Mouse (Mus musculus) activated CD4-positive, CD25-positive, alpha-beta regulatory T cell, adult 9 weeks (primary cell): ENCODE results near the gene Crebrf. TPM values are rescaled to one million over a fixed set of nuclear protein-coding genes. Genes with fewer than 3 reads are reported as not detected.

Experiments used
- polyA plus RNA-seq: library from polyadenylated mRNA; unstranded; fragments of 100-300 nt; shearing (Covaris generic); gene quantifications from one replicate; pipeline ENCODE4 v1.2.1, GENCODE M21; 2017

Gene Crebrf
- 91.0 TPM for polyA plus RNA-seq

GRCm38 (mm10) chr17:26715271-26715758, at the start of gene Crebrf:
Gene Crebrf (plus strand): TSS chr17:26715650.

GRCm38 (mm10) chr17:26780750-26781571, 65.5 kb downstream of the Crebrf start, which contains the start of gene Bnip1:
Gene Bnip1 (plus strand): TSS chr17:26781066.

Other genes with a start within 250 kb of the Crebrf start
- 99.2 TPM for gene Ergic1, start 154.2 kb upstream of the Crebrf start, polyA plus RNA-seq
- gene Dusp1, start 153.5 kb upstream of the Crebrf start, polyA plus RNA-seq, result 21.7 TPM
- 368 TPM for gene Atp6v0e, start 52.4 kb upstream of the Crebrf start, polyA plus RNA-seq
- 29.8 TPM for gene Bnip1, start 65.4 kb downstream of the Crebrf start, polyA plus RNA-seq
- not detected for gene Nkx2-5, start 129.4 kb downstream of the Crebrf start, polyA plus RNA-seq
- gene Kifc5b, start 201.4 kb downstream of the Crebrf start, polyA plus RNA-seq, result 1.6 TPM
- gene Phf1, start 217.4 kb downstream of the Crebrf start, polyA plus RNA-seq, result 125 TPM
- 174 TPM for gene Cuta, start 223.9 kb downstream of the Crebrf start, polyA plus RNA-seq
- not detected for gene Syngap1, start 225.6 kb downstream of the Crebrf start, polyA plus RNA-seq